Mouse (Mus musculus) G1E (cell line): ENCODE measurements around the gene Glp2r.

Experiments used
- CTCF ChIP-seq: IDR thresholded peaks from 2 replicates; pipeline ENCODE4 v1.5.1; 2012; ENCODE audit warnings: low read depth, low read length, inconsistent platforms, mixed read lengths
- GATA2 ChIP-seq: IDR thresholded peaks from 2 replicates; pipeline ENCODE4 v1.6.1; 2012; ENCODE audit warnings: low read depth, low read length, inconsistent platforms, borderline replicate concordance

DNA sequence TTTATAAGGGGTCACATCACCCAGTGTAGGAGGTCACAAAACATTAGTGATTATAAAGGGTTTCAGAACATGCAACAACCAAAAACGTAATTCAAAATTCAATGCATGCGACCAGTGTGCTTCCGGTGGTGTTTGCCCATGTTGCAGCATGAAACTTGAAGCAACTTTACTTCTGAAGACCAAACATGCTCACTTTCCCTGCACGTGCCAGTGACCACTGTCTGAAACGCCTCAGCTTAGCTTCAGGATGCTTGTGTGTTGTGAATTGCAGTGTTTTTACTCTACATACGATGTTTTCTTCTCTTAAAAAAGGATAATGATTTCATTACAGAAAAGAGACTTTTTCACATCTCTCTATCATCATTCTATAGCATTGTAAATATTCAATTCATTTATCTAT lies 32.6 kb downstream of the Glp2r start:
- TF ChIP-seq CTCF (no peak), GATA2 (no peak)
